Mouse (Mus musculus): ENCODE data around the gene Palld. TPM values are rescaled to one million over a fixed set of nuclear protein-coding genes. Genes with fewer than 3 reads are reported as not detected.
A peak's percentile ranks its signal among the peaks of the same experiment; 100 is the strongest.

Palld gene
- polyA plus RNA-seq, 1 experiment from 2014 or later = 49.7 TPM

GRCm38 (mm10) chr8:61589972-61590391, 312.5 kb downstream of the Palld start:
- H3K27me3 ChIP-seq (ENCODE audit: insufficient read depth, low read length) = no peaks in the 10 kb centered on the region
- no peak for TF ChIP-seq CTCF (IDR thresholded peaks at IDR 0.05; ENCODE audit: low read depth)
- peak overlapping the region; percentile 43 for H3K4me3 ChIP-seq (replicated peaks; ENCODE audit: low read depth, low read length)
- 0 out of 2 replicates have a peak, but pooled peaks cover 3% of the 10 kb centered on the region for H3K4me1 ChIP-seq (replicated peaks; ENCODE audit: insufficient read depth, low read length)
- H3K9me3 ChIP-seq (replicated peaks; ENCODE audit: low read length) = no peaks in the 10 kb centered on the region
- H3K9ac ChIP-seq (ENCODE audit: low read depth, low read length) = peak overlapping the region; percentile 36; the same call in 1 of the 2 replicates
- no peaks in the 10 kb centered on the region for H3K36me3 ChIP-seq (ENCODE audit: insufficient read depth, low read length)
- 13% methylated on average over 11 of the region's 11 CpGs for WGBS
- no peak for DNase-seq (ENCODE audit: low spot score)
- peak overlapping the region; percentile 68 for H3K4me2 ChIP-seq (ENCODE audit: low read length)
- ATAC-seq (replicated peaks; ENCODE audit: low FRiP score, low read depth) = peak; percentile 38
- H3K27ac ChIP-seq = no peak overlapping the region

GRCm38 (mm10) chr8:61588336-61588735, 314.2 kb downstream of the Palld start:
- no peak overlapping the region for H3K4me3 ChIP-seq (replicated peaks; ENCODE audit: low read depth, low read length)

GRCm38 (mm10) chr8:61587731-61588130, 314.8 kb downstream of the Palld start:
- H3K9me3 ChIP-seq (replicated peaks; ENCODE audit: low read length) = no peaks in the 10 kb centered on the region
- no peak overlapping the region for H3K4me3 ChIP-seq (replicated peaks; ENCODE audit: low read depth, low read length)
- no peak overlapping the region for H3K9ac ChIP-seq (ENCODE audit: low read depth, low read length)
- 83% methylated on average over 3 of the region's 3 CpGs for WGBS
- no peak overlapping the region for H3K4me2 ChIP-seq (ENCODE audit: low read length)
- H3K4me1 ChIP-seq (replicated peaks; ENCODE audit: insufficient read depth, low read length) = 0 out of 2 replicates have a peak, but pooled peaks cover 3% of the 10 kb centered on the region
- no peak for ATAC-seq (replicated peaks; ENCODE audit: low FRiP score, low read depth)
- H3K36me3 ChIP-seq (ENCODE audit: insufficient read depth, low read length) = no peaks in the 10 kb centered on the region
- no peak for DNase-seq (ENCODE audit: low spot score)
- H3K27ac ChIP-seq = no peak overlapping the region
- TF ChIP-seq CTCF (IDR thresholded peaks at IDR 0.05; ENCODE audit: low read depth) = no peak
- no peaks in the 10 kb centered on the region for H3K27me3 ChIP-seq (ENCODE audit: insufficient read depth, low read length)

More at GRCm38 (mm10) chr8:61588336-61588735, 314.2 kb downstream of the Palld start:
- Histone ChIP-seq H3K9ac (ENCODE audit: low read depth, low read length) (no peak overlapping the region), H3K36me3 (ENCODE audit: insufficient read depth, low read length) (no peaks in the 10 kb centered on the region), H3K27me3 (ENCODE audit: insufficient read depth, low read length) (no peaks in the 10 kb centered on the region), H3K9me3 (replicated peaks; ENCODE audit: low read length) (no peaks in the 10 kb centered on the region), H3K27ac (no peak overlapping the region), H3K4me1 (replicated peaks; ENCODE audit: insufficient read depth, low read length) (0 out of 2 replicates have a peak, but pooled peaks cover 3% of the 10 kb centered on the region), H3K4me2 (ENCODE audit: low read length) (no peak overlapping the region)
- WGBS = 79% methylated on average over 1 of the region's 1 CpGs
- no peak for ATAC-seq (replicated peaks; ENCODE audit: low FRiP score, low read depth)
- no peak for TF ChIP-seq CTCF (IDR thresholded peaks at IDR 0.05; ENCODE audit: low read depth)
- no peak for DNase-seq (ENCODE audit: low spot score)

- Histone ChIP-seq H3K9me3 (replicated peaks; ENCODE audit: low read length) (no peaks in the 10 kb centered on the region), H3K4me1 (replicated peaks; ENCODE audit: insufficient read depth, low read length) (0 out of 2 replicates have a peak, but pooled peaks cover 2% of the 10 kb centered on the region), H3K27ac (no peak overlapping the region), H3K27me3 (ENCODE audit: insufficient read depth, low read length) (no peaks in the 10 kb centered on the region), H3K4me3 (replicated peaks; ENCODE audit: low read depth, low read length) (no peak overlapping the region), H3K4me2 (ENCODE audit: low read length) (no peak overlapping the region), H3K9ac (ENCODE audit: low read depth, low read length) (no peak overlapping the region), H3K36me3 (ENCODE audit: insufficient read depth, low read length) (no peaks in the 10 kb centered on the region)
- ATAC-seq (replicated peaks; ENCODE audit: low FRiP score, low read depth) = no peak
- TF ChIP-seq CTCF (IDR thresholded peaks at IDR 0.05; ENCODE audit: low read depth) = no peak
- DNase-seq (ENCODE audit: low spot score) = no peak
- 84% methylated on average over 3 of the region's 3 CpGs for WGBS
These were observed 316.0 kb downstream of the Palld start for GRCm38 (mm10) chr8:61586529-61586928.

- no peak for TF ChIP-seq CTCF (IDR thresholded peaks at IDR 0.05; ENCODE audit: low read depth)
- no peaks in the 10 kb centered on the region for H3K27me3 ChIP-seq (ENCODE audit: insufficient read depth, low read length)
- H3K4me3 ChIP-seq (replicated peaks; ENCODE audit: low read depth, low read length) = no peak overlapping the region
- no peaks in the 10 kb centered on the region for H3K4me1 ChIP-seq (replicated peaks; ENCODE audit: insufficient read depth, low read length)
- H3K9ac ChIP-seq (ENCODE audit: low read depth, low read length) = no peak overlapping the region
- H3K36me3 ChIP-seq (ENCODE audit: insufficient read depth, low read length) = no peaks in the 10 kb centered on the region
- WGBS = 75% methylated on average over 3 of the region's 3 CpGs
- H3K27ac ChIP-seq = no peak overlapping the region
- DNase-seq (ENCODE audit: low spot score) (no peak), ATAC-seq (replicated peaks; ENCODE audit: low FRiP score, low read depth) (no peak)
- H3K4me2 ChIP-seq (ENCODE audit: low read length) = no peak overlapping the region
- H3K9me3 ChIP-seq (replicated peaks; ENCODE audit: low read length) = no peaks in the 10 kb centered on the region
These were observed 316.7 kb downstream of the Palld start for GRCm38 (mm10) chr8:61585746-61586145.

- no peak overlapping the region for H3K27ac ChIP-seq
- 62% methylated on average over 5 of the region's 5 CpGs for WGBS
- no peaks in the 10 kb centered on the region for H3K36me3 ChIP-seq (ENCODE audit: insufficient read depth, low read length)
- no peak for DNase-seq (ENCODE audit: low spot score)
- no peak; the same call in 1 of the 2 replicates for ATAC-seq (replicated peaks; ENCODE audit: low FRiP score, low read depth)
- no peak overlapping the region for H3K9ac ChIP-seq (ENCODE audit: low read depth, low read length)
- no peaks in the 10 kb centered on the region for H3K4me1 ChIP-seq (replicated peaks; ENCODE audit: insufficient read depth, low read length)
- H3K9me3 ChIP-seq (replicated peaks; ENCODE audit: low read length) = no peaks in the 10 kb centered on the region
- no peak overlapping the region for H3K4me3 ChIP-seq (replicated peaks; ENCODE audit: low read depth, low read length)
- H3K4me2 ChIP-seq (ENCODE audit: low read length) = no peak overlapping the region
- H3K27me3 ChIP-seq (ENCODE audit: insufficient read depth, low read length) = no peaks in the 10 kb centered on the region
- no peak for TF ChIP-seq CTCF (IDR thresholded peaks at IDR 0.05; ENCODE audit: low read depth)
These were observed 317.6 kb downstream of the Palld start for GRCm38 (mm10) chr8:61584714-61585383.
